Mouse (Mus musculus): ENCODE results near the gene 2510039O18Rik. TPM values are rescaled to one million over a fixed set of nuclear protein-coding genes. Genes with fewer than 3 reads are reported as not detected.
A peak's percentile ranks its signal among the peaks of the same experiment; 100 is the strongest.

Gene 2510039O18Rik
- polyA plus RNA-seq, 1 experiment from 2014 or later = 9.5 TPM

DNA sequence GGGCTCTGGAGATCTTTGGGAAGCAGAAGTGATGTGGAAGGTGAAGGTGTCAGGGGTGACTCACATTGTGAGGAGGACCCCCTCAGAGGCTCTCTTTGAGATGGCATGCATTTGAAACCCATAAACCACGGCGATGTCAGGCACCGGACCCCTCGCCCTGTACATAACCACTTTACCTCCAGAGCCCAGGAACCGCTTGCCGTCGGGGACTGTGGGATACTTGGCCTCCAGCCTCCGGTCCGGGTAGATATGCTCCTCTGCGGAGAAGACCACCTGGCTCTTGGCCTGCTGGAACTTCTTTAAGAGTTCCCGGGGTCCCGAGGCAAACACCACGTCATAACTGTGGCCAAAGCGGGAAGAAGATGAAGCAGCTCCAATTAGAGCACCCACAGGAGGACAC, 9.7 kb upstream of the 2510039O18Rik start:
- H3K27ac ChIP-seq (ENCODE audit: low read length) = no peak overlapping the region
- H3K9me3 ChIP-seq (replicated peaks; ENCODE audit: control insufficient read depth, low read length, poor library complexity, severe bottlenecking) = no peaks in the 10 kb centered on the region
- H3K4me2 ChIP-seq (ENCODE audit: low read length) = no peak overlapping the region
- no peak for ATAC-seq
- H3K4me1 ChIP-seq (ENCODE audit: control insufficient read depth, insufficient read depth, low read length) = no peaks in the 10 kb centered on the region
- WGBS = 92% methylated on average over 14 of the region's 14 CpGs
- H3K27me3 ChIP-seq (ENCODE audit: control insufficient read depth, insufficient read depth, low read depth, low read length) = no peaks in the 10 kb centered on the region
- no peak overlapping the region for H3K9ac ChIP-seq (ENCODE audit: low read depth, low read length)
- no peaks in the 10 kb centered on the region for H3K36me3 ChIP-seq (ENCODE audit: control insufficient read depth, insufficient read depth, low read length)
- no peak overlapping the region for H3K4me3 ChIP-seq (ENCODE audit: low read depth, low read length)

DNA sequence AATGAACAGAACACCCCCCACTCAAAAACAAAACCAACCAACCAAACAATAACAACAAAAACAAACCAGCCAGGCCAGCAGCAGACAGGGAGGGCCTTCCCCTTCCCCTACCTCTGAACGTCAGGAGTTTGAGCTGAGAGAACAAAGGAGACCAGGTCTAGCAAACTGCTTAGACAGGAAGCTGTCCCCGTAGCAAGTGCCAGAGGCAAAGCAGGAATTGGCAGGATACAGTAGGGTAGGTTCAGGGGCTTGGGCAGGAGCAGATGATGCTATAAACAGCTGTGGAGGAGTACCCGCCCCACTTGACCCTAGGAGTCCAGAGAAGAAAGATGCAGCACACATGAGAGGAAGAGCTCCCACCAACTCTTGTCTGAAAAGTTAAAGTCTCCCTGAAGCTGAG, 6.6 kb upstream of the 2510039O18Rik start:
- no peak for ATAC-seq
- WGBS = 70% methylated on average over 3 of the region's 3 CpGs
- Histone ChIP-seq H3K4me3 (ENCODE audit: low read depth, low read length) (no peak overlapping the region), H3K9ac (ENCODE audit: low read depth, low read length) (no peak overlapping the region), H3K4me2 (ENCODE audit: low read length) (no peak overlapping the region), H3K27ac (ENCODE audit: low read length) (no peak overlapping the region), H3K4me1 (ENCODE audit: control insufficient read depth, insufficient read depth, low read length) (no peaks in the 10 kb centered on the region; the same call in 1 of the 2 replicates), H3K36me3 (ENCODE audit: control insufficient read depth, insufficient read depth, low read length) (no peaks in the 10 kb centered on the region), H3K9me3 (replicated peaks; ENCODE audit: control insufficient read depth, low read length, poor library complexity, severe bottlenecking) (no peaks in the 10 kb centered on the region), H3K27me3 (ENCODE audit: control insufficient read depth, insufficient read depth, low read depth, low read length) (peaks cover 2% of the 10 kb centered on the region; the same call in 1 of the 2 replicates)

GRCm38 (mm10) chr4:147934611-147935010, 6.1 kb upstream of the 2510039O18Rik start:
- H3K4me1 ChIP-seq (ENCODE audit: control insufficient read depth, insufficient read depth, low read length) = no peaks in the 10 kb centered on the region; the same call in 1 of the 2 replicates
- H3K4me3 ChIP-seq (ENCODE audit: low read depth, low read length) = no peak overlapping the region
- no peaks in the 10 kb centered on the region for H3K36me3 ChIP-seq (ENCODE audit: control insufficient read depth, insufficient read depth, low read length)
- H3K27ac ChIP-seq (ENCODE audit: low read length) = no peak overlapping the region
- no peak overlapping the region for H3K9ac ChIP-seq (ENCODE audit: low read depth, low read length)
- peaks cover 2% of the 10 kb centered on the region; the same call in 1 of the 2 replicates for H3K27me3 ChIP-seq (ENCODE audit: control insufficient read depth, insufficient read depth, low read depth, low read length)
- WGBS = 95% methylated on average over 4 of the region's 4 CpGs
- H3K9me3 ChIP-seq (replicated peaks; ENCODE audit: control insufficient read depth, low read length, poor library complexity, severe bottlenecking) = no peaks in the 10 kb centered on the region
- no peak for ATAC-seq
- H3K4me2 ChIP-seq (ENCODE audit: low read length) = no peak overlapping the region

DNA sequence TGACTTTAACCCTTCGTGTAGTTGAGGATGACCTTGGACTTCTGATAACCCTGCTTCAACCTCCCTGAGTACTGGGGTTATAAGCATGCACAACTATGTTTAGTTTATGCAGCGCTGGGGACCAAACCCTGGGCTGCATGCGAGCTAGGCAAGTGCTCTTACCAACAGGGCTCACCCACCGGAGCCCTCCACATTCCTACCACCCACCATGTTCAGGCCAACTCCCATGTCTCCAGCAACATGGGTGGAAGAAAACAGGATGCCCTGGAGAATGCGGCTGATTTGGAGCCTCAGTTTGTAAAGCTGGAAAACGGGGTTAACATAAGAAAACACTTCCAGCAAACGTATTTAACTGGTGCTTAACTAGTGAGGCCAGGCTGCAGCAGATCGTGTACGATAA, 4.8 kb upstream of the 2510039O18Rik start:
- peak overlapping the region; percentile 67 for H3K9ac ChIP-seq (ENCODE audit: low read depth, low read length)
- H3K4me1 ChIP-seq (ENCODE audit: control insufficient read depth, insufficient read depth, low read length) = peaks cover 2% of the 10 kb centered on the region; the same call in 1 of the 2 replicates
- peaks cover 2% of the 10 kb centered on the region; the same call in 1 of the 2 replicates for H3K27me3 ChIP-seq (ENCODE audit: control insufficient read depth, insufficient read depth, low read depth, low read length)
- H3K9me3 ChIP-seq (replicated peaks; ENCODE audit: control insufficient read depth, low read length, poor library complexity, severe bottlenecking) = no peaks in the 10 kb centered on the region
- peak overlapping the region; percentile 54 for H3K4me3 ChIP-seq (ENCODE audit: low read depth, low read length)
- WGBS = 22% methylated on average over 9 of the region's 9 CpGs
- peak overlapping the region; percentile 85 for H3K4me2 ChIP-seq (ENCODE audit: low read length)
- H3K27ac ChIP-seq (ENCODE audit: low read length) = no peak overlapping the region
- ATAC-seq = no peak
- no peaks in the 10 kb centered on the region for H3K36me3 ChIP-seq (ENCODE audit: control insufficient read depth, insufficient read depth, low read length)

DNA sequence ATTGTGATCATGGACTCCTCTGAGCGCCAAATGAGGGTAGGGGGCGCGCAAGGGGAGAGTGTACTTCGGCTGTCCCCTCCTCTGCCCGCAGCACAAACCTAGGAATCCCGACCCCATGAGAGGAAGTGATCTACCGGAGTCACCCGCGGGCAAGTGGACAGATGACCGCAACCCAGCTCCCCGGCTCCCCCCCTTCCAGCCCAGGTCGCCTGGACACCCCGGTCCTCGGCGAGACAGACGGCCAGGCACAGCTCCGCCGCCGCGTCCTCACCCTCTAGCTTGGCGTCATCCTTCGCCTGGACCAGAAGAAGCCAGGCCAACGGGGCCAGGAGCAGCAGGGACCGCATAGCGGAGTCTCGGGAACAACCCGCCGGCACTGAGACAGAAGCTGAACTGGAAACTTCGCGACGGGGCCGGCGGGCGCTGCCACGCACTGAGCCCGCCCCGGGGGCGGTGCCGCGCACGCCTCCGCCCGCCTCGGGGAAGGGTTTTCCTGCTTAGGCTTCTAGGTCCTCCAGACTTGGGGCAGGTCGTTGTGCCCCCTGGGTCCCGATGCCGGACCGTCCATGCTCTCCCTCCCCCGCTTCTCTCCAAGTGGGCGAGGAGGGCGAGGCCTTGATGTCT, 4.3 kb upstream of the 2510039O18Rik start, which contains the start of gene Plod1:
TSS of gene Plod1 (minus strand) at position 437 of the 624 bp plus-strand sequence.
- ATAC-seq = peak; percentile 57
- Histone ChIP-seq H3K4me3 (ENCODE audit: low read depth, low read length) (peak within 1 kb of the TSS; percentile 54), H3K9me3 (replicated peaks; ENCODE audit: control insufficient read depth, low read length, poor library complexity, severe bottlenecking) (no peaks in the 10 kb centered on the region), H3K4me2 (ENCODE audit: low read length) (peak within 1 kb of the TSS; percentile 85), H3K9ac (ENCODE audit: low read depth, low read length) (peak within 1 kb of the TSS; percentile 67), H3K27me3 (ENCODE audit: control insufficient read depth, insufficient read depth, low read depth, low read length) (peaks cover 2% of the 10 kb centered on the region; the same call in 1 of the 2 replicates), H3K27ac (ENCODE audit: low read length) (no peak within 1 kb of the TSS), H3K36me3 (ENCODE audit: control insufficient read depth, insufficient read depth, low read length) (no peaks in the 10 kb centered on the region), H3K4me1 (ENCODE audit: control insufficient read depth, insufficient read depth, low read length) (peaks cover 3% of the 10 kb centered on the region)
- under 1% methylated on average over 50 of the region's 51 CpGs for WGBS

DNA sequence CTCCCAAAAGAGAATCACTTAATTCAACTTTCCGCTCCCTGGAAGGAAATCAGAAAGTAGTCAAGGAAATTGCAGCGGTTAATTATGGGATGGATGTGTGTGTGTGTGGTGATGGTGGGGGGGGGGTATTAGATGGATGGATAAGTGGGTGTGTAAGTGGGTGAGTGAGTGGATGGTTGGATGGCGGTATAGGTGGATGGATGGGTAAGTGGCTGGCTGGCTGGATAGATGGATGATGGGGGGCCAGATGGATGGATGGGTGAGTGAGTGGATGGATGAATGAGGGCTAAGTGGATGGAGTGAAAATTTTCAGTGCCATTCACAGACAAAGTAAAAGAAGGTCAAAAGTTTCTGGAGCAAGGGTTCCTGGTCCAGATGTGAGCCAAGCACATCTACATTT, 3.7 kb upstream of the 2510039O18Rik start:
- 37% methylated on average over 3 of the region's 3 CpGs for WGBS

DNA sequence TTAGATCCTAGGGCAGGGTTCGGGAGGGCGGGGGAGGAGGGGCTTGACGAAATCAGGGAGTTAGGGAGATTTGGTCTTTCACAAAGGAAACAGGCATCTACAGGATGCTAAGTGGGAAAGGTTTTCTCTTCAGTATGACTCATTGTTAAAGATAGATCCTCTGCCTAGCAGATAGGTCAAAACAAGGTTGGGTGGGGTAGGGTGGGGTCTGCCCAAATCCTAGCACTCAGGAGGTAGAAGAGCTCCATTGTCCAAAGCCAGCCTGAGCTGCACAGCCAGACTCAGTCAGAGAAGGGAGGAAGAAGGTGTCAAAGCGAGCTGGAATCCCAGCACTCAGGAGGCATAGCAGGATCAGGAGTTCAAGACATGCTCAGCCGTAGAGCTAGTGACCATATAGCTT, 3.2 kb upstream of the 2510039O18Rik start:
- Histone ChIP-seq H3K9me3 (replicated peaks; ENCODE audit: control insufficient read depth, low read length, poor library complexity, severe bottlenecking) (no peaks in the 10 kb centered on the region), H3K4me1 (ENCODE audit: control insufficient read depth, insufficient read depth, low read length) (peaks cover 13% of the 10 kb centered on the region), H3K4me3 (ENCODE audit: low read depth, low read length) (no peak overlapping the region), H3K9ac (ENCODE audit: low read depth, low read length) (no peak overlapping the region), H3K27me3 (ENCODE audit: control insufficient read depth, insufficient read depth, low read depth, low read length) (peaks cover 2% of the 10 kb centered on the region; the same call in 1 of the 2 replicates), H3K36me3 (ENCODE audit: control insufficient read depth, insufficient read depth, low read length) (no peaks in the 10 kb centered on the region), H3K27ac (ENCODE audit: low read length) (no peak overlapping the region), H3K4me2 (ENCODE audit: low read length) (no peak overlapping the region)
- ATAC-seq = no peak
- 46% methylated on average over 5 of the region's 5 CpGs for WGBS

More for the DNA sequence above, 3.7 kb upstream of the 2510039O18Rik start:
- Histone ChIP-seq H3K27me3 (ENCODE audit: control insufficient read depth, insufficient read depth, low read depth, low read length) (peaks cover 2% of the 10 kb centered on the region; the same call in 1 of the 2 replicates), H3K36me3 (ENCODE audit: control insufficient read depth, insufficient read depth, low read length) (no peaks in the 10 kb centered on the region), H3K4me2 (ENCODE audit: low read length) (peak overlapping the region; percentile 85), H3K9ac (ENCODE audit: low read depth, low read length) (no peak overlapping the region), H3K4me3 (ENCODE audit: low read depth, low read length) (peak overlapping the region; percentile 54), H3K9me3 (replicated peaks; ENCODE audit: control insufficient read depth, low read length, poor library complexity, severe bottlenecking) (no peaks in the 10 kb centered on the region), H3K27ac (ENCODE audit: low read length) (no peak overlapping the region), H3K4me1 (ENCODE audit: control insufficient read depth, insufficient read depth, low read length) (peaks cover 8% of the 10 kb centered on the region)
- ATAC-seq = no peak

DNA sequence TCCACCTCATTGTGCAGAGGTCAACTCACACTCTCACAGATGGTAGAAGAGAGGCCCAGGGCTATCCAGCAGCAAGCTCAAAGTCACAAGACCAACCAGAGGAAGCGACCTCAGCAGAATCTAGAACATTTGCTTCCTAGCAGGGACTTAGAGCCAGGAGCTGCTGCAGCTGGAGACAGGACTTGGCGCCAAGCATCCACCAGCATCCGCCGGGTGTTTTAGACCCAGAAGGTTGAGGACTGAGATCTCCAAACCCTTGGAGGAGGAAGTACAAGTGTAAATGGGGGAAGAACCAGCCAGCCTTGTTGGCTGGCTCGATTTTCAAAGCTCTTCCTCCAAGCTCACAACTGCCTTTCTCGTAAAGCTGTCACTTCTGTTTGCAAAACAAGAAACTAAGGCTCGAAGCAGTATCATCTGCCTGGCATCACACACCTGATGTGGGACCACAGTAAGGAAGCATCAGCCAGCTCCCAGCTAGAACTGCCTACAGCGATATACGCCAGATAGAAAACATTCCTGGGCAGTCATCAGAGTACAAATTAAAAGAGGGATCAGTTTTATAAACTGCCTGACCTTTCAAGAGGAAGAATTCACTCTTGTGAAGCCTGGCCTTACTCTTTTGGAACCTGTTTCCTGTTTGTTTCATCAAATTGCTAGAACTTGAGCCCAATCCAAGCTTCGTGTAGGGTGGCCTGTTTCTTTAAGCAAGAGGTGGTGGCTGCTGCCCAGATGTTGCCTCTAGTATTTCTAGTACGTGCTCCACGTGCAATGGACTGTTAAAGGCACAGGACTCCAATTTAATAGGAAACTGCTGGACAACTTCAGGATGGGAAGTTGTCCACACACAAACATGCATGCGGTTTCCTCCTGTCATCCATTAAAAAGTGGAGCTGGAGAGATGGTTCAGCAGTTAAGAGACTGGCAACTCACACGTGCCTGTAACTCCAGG, 2.3 kb upstream of the 2510039O18Rik start:
- H3K27ac ChIP-seq (ENCODE audit: low read length) = no peak overlapping the region
- H3K4me1 ChIP-seq (ENCODE audit: control insufficient read depth, insufficient read depth, low read length) = peaks cover 21% of the 10 kb centered on the region
- H3K9ac ChIP-seq (ENCODE audit: low read depth, low read length) = no peak overlapping the region
- no peaks in the 10 kb centered on the region for H3K9me3 ChIP-seq (replicated peaks; ENCODE audit: control insufficient read depth, low read length, poor library complexity, severe bottlenecking)
- 80% methylated on average over 14 of the region's 14 CpGs for WGBS
- no peaks in the 10 kb centered on the region for H3K36me3 ChIP-seq (ENCODE audit: control insufficient read depth, insufficient read depth, low read length)
- no peak overlapping the region for H3K4me3 ChIP-seq (ENCODE audit: low read depth, low read length)
- no peak overlapping the region for H3K4me2 ChIP-seq (ENCODE audit: low read length)
- H3K27me3 ChIP-seq (ENCODE audit: control insufficient read depth, insufficient read depth, low read depth, low read length) = peaks cover 2% of the 10 kb centered on the region; the same call in 1 of the 2 replicates
- no peak for ATAC-seq
